Mouse (Mus musculus) CH12.LX (cell line): ENCODE data around the gene Ncapg2.

Experiments
- CHD2 ChIP-seq: IDR thresholded peaks from 2 replicates; pipeline ENCODE4 v1.6.1; 2011; ENCODE audit warnings: low read length, improper control_type of control experiment
- CTCF ChIP-seq, 2 experiments: IDR thresholded peaks in 1 of 2; conservative IDR thresholded peaks in 1 of 2; 2 replicates each; pipeline ENCODE4 v1.5.1; 2011 to 2012; ENCODE audit warnings: low read depth in 2 of 2, low read length in 2 of 2, improper control_type of control experiment in 1 of 2, inconsistent platforms in 1 of 2, mild to moderate bottlenecking in 1 of 2, moderate library complexity in 1 of 2
- E2F4 ChIP-seq: IDR thresholded peaks from 2 replicates; pipeline ENCODE4 v1.6.1; 2011; ENCODE audit warnings: low read depth, low read length, improper control_type of control experiment; ENCODE audit not compliant: insufficient replicate concordance
- EP300 ChIP-seq: IDR thresholded peaks from 2 replicates; pipeline ENCODE4 v1.6.1; 2011; ENCODE audit warnings: low read length, improper control_type of control experiment
- POLR2A ChIP-seq: IDR thresholded peaks from 2 replicates; pipeline ENCODE4 v1.6.1; 2011; ENCODE audit warnings: low read depth, mild to moderate bottlenecking, improper control_type of control experiment, low read length
- RAD21 ChIP-seq: IDR thresholded peaks from 2 replicates; pipeline ENCODE4 v1.6.1; 2011; ENCODE audit warnings: low read depth, mild to moderate bottlenecking, low read length, improper control_type of control experiment, moderate library complexity
- ZKSCAN1 ChIP-seq: IDR thresholded peaks from 2 replicates; pipeline ENCODE4 v1.6.1; 2012; ENCODE audit warnings: low read depth, inconsistent platforms, low read length, improper control_type of control experiment, borderline replicate concordance
- ZNF384 ChIP-seq: IDR thresholded peaks from 2 replicates; pipeline ENCODE4 v1.6.1; 2012; ENCODE audit warnings: low read depth, low read length, improper control_type of control experiment, inconsistent platforms

DNA sequence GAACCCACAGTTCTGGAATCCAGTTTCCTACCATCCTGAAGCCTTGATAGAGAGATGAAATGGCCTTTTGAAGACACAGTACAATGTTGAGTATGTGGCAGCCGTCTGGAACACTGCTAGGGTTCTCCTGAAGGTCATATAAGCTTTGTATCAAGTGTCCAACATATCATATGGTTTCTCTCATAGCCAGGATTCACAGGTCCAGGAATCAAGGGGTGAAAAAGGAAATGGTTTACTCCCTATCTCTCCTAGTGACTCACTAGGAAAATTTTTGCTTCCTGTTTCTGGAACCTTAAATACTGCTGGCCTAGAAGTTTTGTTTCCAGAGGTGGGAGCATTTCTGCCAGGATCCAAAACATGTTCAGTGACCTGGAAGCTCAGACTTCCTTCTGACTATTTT, 15.3 kb upstream of the Ncapg2 start:
- TF ChIP-seq EP300 (no peak), CTCF (conservative IDR thresholded peaks at IDR 0.05 in 1 of 2, IDR thresholded peaks at IDR 0.05 in 1 of 2; ENCODE audit: low read depth in 2 of 2, low read length in 2 of 2) (no peak), ZKSCAN1 (no peak), ZNF384 (no peak), POLR2A (no peak), CHD2 (no peak), E2F4 (no peak), RAD21 (no peak)
